Mouse (Mus musculus): Measurements from ENCODE around the gene Dapk2.

DNA sequence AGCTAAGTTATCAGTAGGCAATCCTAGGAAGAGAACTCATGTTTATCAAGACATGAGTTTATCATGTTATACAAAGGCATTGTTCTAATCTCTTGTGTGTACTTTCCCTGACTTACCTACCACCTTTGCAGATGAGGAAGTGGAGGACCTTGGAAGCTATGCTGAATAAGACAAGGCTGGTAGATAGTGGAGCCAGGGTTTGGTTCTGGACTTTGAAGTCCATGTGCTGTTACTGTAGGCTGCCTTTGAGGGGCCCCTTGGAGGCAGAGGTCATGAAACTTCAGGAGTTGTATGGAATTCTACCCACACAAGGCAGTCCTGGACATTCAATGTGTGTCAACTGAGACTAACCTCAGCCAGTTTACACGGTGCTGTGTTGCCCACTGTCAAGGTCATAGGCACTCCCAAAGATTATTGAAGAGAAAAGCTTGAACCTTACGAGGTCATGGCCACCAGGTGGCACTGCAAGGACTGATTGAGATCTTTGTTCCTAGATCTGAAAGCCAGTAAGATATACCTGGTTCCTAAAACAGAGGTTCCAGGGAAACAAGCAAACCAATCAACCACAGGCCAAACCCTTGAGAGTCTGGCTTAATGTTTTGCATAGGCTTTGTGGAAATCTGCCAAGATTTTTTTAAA is 125.7 kb downstream of the Dapk2 start:
- peak; percentile 26 for TF ChIP-seq CTCF (IDR thresholded peaks at IDR 0.05; ENCODE audit: control insufficient read depth, insufficient read depth, insufficient read length)
- no peak for TF ChIP-seq CEBPB (IDR thresholded peaks at IDR 0.05; ENCODE audit: low read depth)
- no peak for TF ChIP-seq USF1 (IDR thresholded peaks at IDR 0.05; ENCODE audit: low read depth)
- no peak for TF ChIP-seq MYOD1 (IDR thresholded peaks at IDR 0.05; ENCODE audit: control insufficient read depth, insufficient read length, low read depth)
- no peak for TF ChIP-seq MAX (IDR thresholded peaks at IDR 0.05)
- no peak for TF ChIP-seq FOSL1 (IDR thresholded peaks at IDR 0.05; ENCODE audit: insufficient read depth, low read length, poor library complexity, severe bottlenecking)

All from C2C12 (cell line).